Mouse (Mus musculus): ENCODE results near the gene Slc6a13. TPM values are rescaled to one million over a fixed set of nuclear protein-coding genes. Genes with fewer than 3 reads are reported as not detected.
A peak's percentile ranks its signal among the peaks of the same experiment; 100 is the strongest.

The Slc6a13 gene
- polyA plus RNA-seq, 1 experiment from 2014 or later: 33.1 TPM

- Histone ChIP-seq H3K4me2 (ENCODE audit: low read length) (no peak overlapping the region), H3K9ac (replicated peaks; ENCODE audit: low read length) (no peak overlapping the region), H3K27me3 (ENCODE audit: control insufficient read depth, insufficient read depth, low read length) (no peaks in the 10 kb centered on the region), H3K4me3 (replicated peaks; ENCODE audit: low read depth, low read length) (no peak overlapping the region), H3K36me3 (ENCODE audit: control insufficient read depth, insufficient read depth, low read length) (no peaks in the 10 kb centered on the region), H3K27ac (replicated peaks; ENCODE audit: low read depth, low read length) (no peak overlapping the region), H3K9me3 (ENCODE audit: control insufficient read depth, low read length) (no peaks in the 10 kb centered on the region), H3K4me1 (ENCODE audit: control insufficient read depth, insufficient read depth, low read length) (no peaks in the 10 kb centered on the region)
- DNase-seq (no peak), ATAC-seq (ENCODE audit: low FRiP score, low TSS enrichment) (no peak)
- 82% methylated on average over 8 of the region's 8 CpGs for WGBS
Measured at GRCm38 (mm10) chr6:121336558-121336957, 36.5 kb downstream of the Slc6a13 start.

- Histone ChIP-seq H3K27ac (replicated peaks; ENCODE audit: low read depth, low read length) (no peak overlapping the region), H3K4me2 (ENCODE audit: low read length) (no peak overlapping the region), H3K4me1 (ENCODE audit: control insufficient read depth, insufficient read depth, low read length) (no peaks in the 10 kb centered on the region), H3K9ac (replicated peaks; ENCODE audit: low read length) (no peak overlapping the region), H3K27me3 (ENCODE audit: control insufficient read depth, insufficient read depth, low read length) (no peaks in the 10 kb centered on the region), H3K9me3 (ENCODE audit: control insufficient read depth, low read length) (no peaks in the 10 kb centered on the region), H3K4me3 (replicated peaks; ENCODE audit: low read depth, low read length) (no peak overlapping the region), H3K36me3 (ENCODE audit: control insufficient read depth, insufficient read depth, low read length) (no peaks in the 10 kb centered on the region)
- 95% methylated on average over 9 of the region's 9 CpGs for WGBS
- no peak for DNase-seq
- no peak for ATAC-seq (ENCODE audit: low FRiP score, low TSS enrichment)
Measured at GRCm38 (mm10) chr6:121337229-121337628, 37.2 kb downstream of the Slc6a13 start.

GRCm38 (mm10) chr6:121337770-121338518, 37.9 kb downstream of the Slc6a13 start:
- DNase-seq: peak; percentile 89
- peak; percentile 57; the same call in 1 of the 2 replicates for ATAC-seq (ENCODE audit: low FRiP score, low TSS enrichment)
- Histone ChIP-seq H3K36me3 (ENCODE audit: control insufficient read depth, insufficient read depth, low read length) (no peaks in the 10 kb centered on the region), H3K4me1 (ENCODE audit: control insufficient read depth, insufficient read depth, low read length) (no peaks in the 10 kb centered on the region), H3K4me3 (replicated peaks; ENCODE audit: low read depth, low read length) (no peak overlapping the region), H3K4me2 (ENCODE audit: low read length) (no peak overlapping the region), H3K9ac (replicated peaks; ENCODE audit: low read length) (no peak overlapping the region), H3K9me3 (ENCODE audit: control insufficient read depth, low read length) (no peaks in the 10 kb centered on the region), H3K27ac (replicated peaks; ENCODE audit: low read depth, low read length) (no peak overlapping the region), H3K27me3 (ENCODE audit: control insufficient read depth, insufficient read depth, low read length) (no peaks in the 10 kb centered on the region)
- WGBS: 26% methylated on average over 3 of the region's 3 CpGs

GRCm38 (mm10) chr6:121338519-121338896, 38.5 kb downstream of the Slc6a13 start:
- no peak overlapping the region for H3K4me2 ChIP-seq (ENCODE audit: low read length)
- WGBS: 54% methylated on average over 4 of the region's 4 CpGs

GRCm38 (mm10) chr6:121341650-121342049, 41.6 kb downstream of the Slc6a13 start:
- Histone ChIP-seq H3K36me3 (ENCODE audit: control insufficient read depth, insufficient read depth, low read length) (no peaks in the 10 kb centered on the region), H3K27ac (replicated peaks; ENCODE audit: low read depth, low read length) (no peak overlapping the region), H3K27me3 (ENCODE audit: control insufficient read depth, insufficient read depth, low read length) (no peaks in the 10 kb centered on the region), H3K4me3 (replicated peaks; ENCODE audit: low read depth, low read length) (no peak overlapping the region), H3K9ac (replicated peaks; ENCODE audit: low read length) (no peak overlapping the region), H3K9me3 (ENCODE audit: control insufficient read depth, low read length) (no peaks in the 10 kb centered on the region), H3K4me1 (ENCODE audit: control insufficient read depth, insufficient read depth, low read length) (no peaks in the 10 kb centered on the region), H3K4me2 (ENCODE audit: low read length) (no peak overlapping the region)
- 90% methylated on average over 6 of the region's 6 CpGs for WGBS
- DNase-seq (no peak), ATAC-seq (ENCODE audit: low FRiP score, low TSS enrichment) (no peak)

More at GRCm38 (mm10) chr6:121338519-121338896, 38.5 kb downstream of the Slc6a13 start:
- ATAC-seq (ENCODE audit: low FRiP score, low TSS enrichment) (no peak), DNase-seq (no peak)
- Histone ChIP-seq H3K27ac (replicated peaks; ENCODE audit: low read depth, low read length) (no peak overlapping the region), H3K4me3 (replicated peaks; ENCODE audit: low read depth, low read length) (no peak overlapping the region), H3K36me3 (ENCODE audit: control insufficient read depth, insufficient read depth, low read length) (no peaks in the 10 kb centered on the region), H3K4me1 (ENCODE audit: control insufficient read depth, insufficient read depth, low read length) (no peaks in the 10 kb centered on the region), H3K9ac (replicated peaks; ENCODE audit: low read length) (no peak overlapping the region), H3K9me3 (ENCODE audit: control insufficient read depth, low read length) (no peaks in the 10 kb centered on the region), H3K27me3 (ENCODE audit: control insufficient read depth, insufficient read depth, low read length) (no peaks in the 10 kb centered on the region)

GRCm38 (mm10) chr6:121343026-121343770, 43.2 kb downstream of the Slc6a13 start, which contains the start of gene Slc6a12:
Slc6a12 (plus strand) TSS chr6:121343076.
- WGBS: 77% methylated on average over 15 of the region's 15 CpGs
- Histone ChIP-seq H3K9ac (replicated peaks; ENCODE audit: low read length) (no peak within 1 kb of the TSS), H3K4me2 (ENCODE audit: low read length) (no peak within 1 kb of the TSS), H3K27ac (replicated peaks; ENCODE audit: low read depth, low read length) (no peak within 1 kb of the TSS), H3K27me3 (ENCODE audit: control insufficient read depth, insufficient read depth, low read length) (no peaks in the 10 kb centered on the region), H3K4me1 (ENCODE audit: control insufficient read depth, insufficient read depth, low read length) (no peaks in the 10 kb centered on the region), H3K36me3 (ENCODE audit: control insufficient read depth, insufficient read depth, low read length) (no peaks in the 10 kb centered on the region), H3K4me3 (replicated peaks; ENCODE audit: low read depth, low read length) (no peak within 1 kb of the TSS), H3K9me3 (ENCODE audit: control insufficient read depth, low read length) (no peaks in the 10 kb centered on the region)
- DNase-seq (no peak), ATAC-seq (ENCODE audit: low FRiP score, low TSS enrichment) (no peak)

GRCm38 (mm10) chr6:121343771-121344123, 43.7 kb downstream of the Slc6a13 start:
- Histone ChIP-seq H3K4me2 (ENCODE audit: low read length) (no peak overlapping the region), H3K27me3 (ENCODE audit: control insufficient read depth, insufficient read depth, low read length) (no peaks in the 10 kb centered on the region), H3K4me1 (ENCODE audit: control insufficient read depth, insufficient read depth, low read length) (no peaks in the 10 kb centered on the region), H3K9me3 (ENCODE audit: control insufficient read depth, low read length) (no peaks in the 10 kb centered on the region), H3K4me3 (replicated peaks; ENCODE audit: low read depth, low read length) (no peak overlapping the region), H3K27ac (replicated peaks; ENCODE audit: low read depth, low read length) (no peak overlapping the region), H3K9ac (replicated peaks; ENCODE audit: low read length) (no peak overlapping the region), H3K36me3 (ENCODE audit: control insufficient read depth, insufficient read depth, low read length) (no peaks in the 10 kb centered on the region)
- DNase-seq (no peak), ATAC-seq (ENCODE audit: low FRiP score, low TSS enrichment) (no peak)
- WGBS: 70% methylated on average over 6 of the region's 6 CpGs

- Histone ChIP-seq H3K36me3 (ENCODE audit: control insufficient read depth, insufficient read depth, low read length) (no peaks in the 10 kb centered on the region), H3K9ac (replicated peaks; ENCODE audit: low read length) (no peak overlapping the region), H3K4me2 (ENCODE audit: low read length) (no peak overlapping the region), H3K9me3 (ENCODE audit: control insufficient read depth, low read length) (no peaks in the 10 kb centered on the region), H3K4me1 (ENCODE audit: control insufficient read depth, insufficient read depth, low read length) (no peaks in the 10 kb centered on the region), H3K4me3 (replicated peaks; ENCODE audit: low read depth, low read length) (no peak overlapping the region), H3K27me3 (ENCODE audit: control insufficient read depth, insufficient read depth, low read length) (no peaks in the 10 kb centered on the region), H3K27ac (replicated peaks; ENCODE audit: low read depth, low read length) (no peak overlapping the region)
- DNase-seq (no peak), ATAC-seq (ENCODE audit: low FRiP score, low TSS enrichment) (no peak)
- WGBS: 82% methylated on average over 5 of the region's 5 CpGs
Measured at GRCm38 (mm10) chr6:121344329-121344728, 44.3 kb downstream of the Slc6a13 start.

- no peak overlapping the region for H3K9ac ChIP-seq (replicated peaks; ENCODE audit: low read length)
- no peak overlapping the region for H3K4me2 ChIP-seq (ENCODE audit: low read length)
- no peak for ATAC-seq (ENCODE audit: low FRiP score, low TSS enrichment)
- no peaks in the 10 kb centered on the region for H3K27me3 ChIP-seq (ENCODE audit: control insufficient read depth, insufficient read depth, low read length)
- H3K4me3 ChIP-seq (replicated peaks; ENCODE audit: low read depth, low read length): no peak overlapping the region
- no peaks in the 10 kb centered on the region for H3K36me3 ChIP-seq (ENCODE audit: control insufficient read depth, insufficient read depth, low read length)
- no peaks in the 10 kb centered on the region for H3K9me3 ChIP-seq (ENCODE audit: control insufficient read depth, low read length)
- no peak overlapping the region for H3K27ac ChIP-seq (replicated peaks; ENCODE audit: low read depth, low read length)
- no peak for DNase-seq
- no peaks in the 10 kb centered on the region for H3K4me1 ChIP-seq (ENCODE audit: control insufficient read depth, insufficient read depth, low read length)
- WGBS: 48% methylated on average over 8 of the region's 8 CpGs
Measured at GRCm38 (mm10) chr6:121346428-121346827, 46.4 kb downstream of the Slc6a13 start.
